Mouse (Mus musculus): ENCODE measurements at regions not wholly inside any gene's neighbourhood (a gene's known extent, or its start where the extent isn't known, plus 50 kb on each side); places are given as distances from the start of the nearest gene placed in this dataset.
A peak's percentile ranks its signal among the peaks of the same experiment; 100 is the strongest.

DNA sequence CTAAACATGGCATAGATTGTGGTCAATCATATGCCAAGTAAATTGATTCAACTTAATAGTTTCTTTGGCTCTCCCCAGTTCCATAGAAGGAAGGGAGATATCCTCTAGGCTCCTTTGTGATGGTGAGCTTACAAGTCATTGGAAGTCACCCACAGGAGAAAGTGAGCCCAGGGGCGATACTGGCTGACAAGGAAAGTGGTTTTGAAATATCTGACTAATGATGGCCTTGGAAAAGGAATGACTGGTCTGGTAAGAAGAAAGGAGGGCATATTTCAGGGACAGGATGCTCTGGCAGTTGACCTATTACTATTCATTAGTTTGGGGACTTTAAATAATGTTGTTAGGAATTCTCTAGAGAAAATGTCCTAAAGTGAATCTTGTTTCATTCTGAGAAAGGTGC, 352.7 kb upstream of the Cdh11 start:
- no peak for DNase-seq (ENCODE audit: low read depth, low spot score)

DNA sequence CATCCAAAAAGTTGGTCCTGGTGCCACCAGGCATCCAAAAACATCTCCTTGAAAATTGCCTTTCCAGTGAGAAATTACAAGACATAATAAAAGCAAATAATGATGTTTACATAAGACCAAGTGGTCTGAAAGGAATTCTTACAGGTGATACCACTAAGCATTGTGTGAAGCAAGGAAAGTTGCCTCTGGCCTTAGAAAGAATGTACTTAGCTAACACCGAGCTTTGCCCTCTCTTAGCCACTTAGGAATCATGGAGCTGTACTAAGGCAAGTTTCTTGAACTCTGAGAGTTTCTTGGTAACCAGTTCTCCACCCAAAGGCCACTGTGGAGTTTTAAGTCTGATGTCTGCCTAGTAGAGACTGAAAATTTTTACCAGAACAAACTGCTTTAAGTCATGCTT, 359.4 kb upstream of the Cdh11 start:
- DNase-seq (ENCODE audit: low read depth, low spot score) = no peak

DNA sequence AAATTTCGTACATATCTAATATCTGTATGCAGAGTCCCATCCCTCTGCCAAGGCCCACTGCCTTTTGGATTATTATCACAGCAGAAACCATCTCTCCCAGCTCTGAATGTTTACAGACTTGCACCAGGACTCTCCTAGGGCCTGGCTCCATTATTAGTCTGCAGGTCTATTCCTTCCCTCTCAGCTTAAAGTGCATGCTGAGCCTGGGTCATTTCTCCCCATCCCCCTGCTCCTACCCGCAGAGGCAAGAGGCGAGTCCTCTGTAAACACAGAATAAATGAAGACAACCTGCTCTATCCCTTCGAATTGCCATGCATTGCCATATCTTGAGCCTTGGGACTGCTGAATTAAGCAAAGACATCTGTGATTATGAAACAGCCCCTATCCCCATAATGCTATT, 362.6 kb upstream of the Cdh11 start:
- DNase-seq (ENCODE audit: low read depth, low spot score) = no peak

DNA sequence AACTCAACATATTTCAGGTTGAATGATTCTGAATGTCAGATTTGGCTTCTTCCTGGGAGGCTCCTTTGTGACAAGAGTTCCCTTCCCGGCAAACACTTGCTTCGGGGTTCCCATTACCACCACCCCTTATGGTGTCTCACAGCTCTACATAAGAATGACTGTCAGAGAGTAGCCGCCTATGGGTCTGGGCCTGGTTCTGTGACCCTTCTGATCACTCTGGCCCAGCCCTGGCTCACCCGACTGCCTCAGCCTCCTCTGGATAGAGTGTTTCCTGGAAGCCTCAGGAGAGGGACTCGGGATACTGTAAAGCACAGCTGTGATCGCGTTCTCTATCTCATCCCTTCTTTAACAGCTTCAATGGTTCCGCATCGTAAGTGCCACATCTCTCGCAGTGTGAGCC, 363.0 kb upstream of the Cdh11 start:
- no peak for DNase-seq (ENCODE audit: low read depth, low spot score)

DNA sequence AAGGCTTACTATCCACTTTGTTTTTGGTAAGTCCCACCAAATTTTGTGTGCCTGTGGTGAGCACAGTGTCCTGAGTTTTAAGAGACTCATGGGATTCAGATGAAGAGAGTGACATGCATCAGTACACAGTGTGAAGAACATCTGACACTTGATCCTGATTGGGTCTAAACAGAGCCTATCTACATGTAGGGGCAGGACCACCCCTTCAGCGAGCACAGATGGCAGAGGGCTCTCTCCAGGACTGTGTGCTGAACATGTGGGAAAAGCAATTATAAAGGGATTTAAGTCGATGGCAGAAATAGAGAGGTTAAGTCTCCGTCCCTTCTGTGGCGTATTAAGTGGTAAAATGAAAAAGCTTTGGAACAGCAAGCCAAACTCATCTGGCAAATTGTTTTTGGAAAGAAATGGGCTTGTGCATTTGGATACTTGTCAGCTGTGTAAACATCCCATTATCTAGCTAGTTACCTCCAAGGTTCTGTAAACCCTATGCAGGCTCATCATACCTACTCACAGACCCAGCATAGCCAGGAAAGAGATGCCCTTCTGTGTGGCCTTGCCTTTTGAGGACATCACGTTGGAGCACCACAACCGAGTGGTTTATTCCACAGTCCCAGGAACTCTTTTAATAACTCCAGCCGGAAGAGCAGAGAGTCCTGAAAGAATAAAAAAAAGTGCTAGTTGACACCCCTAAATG, 381.3 kb upstream of the Cdh11 start:
- DNase-seq (ENCODE audit: low read depth, low spot score) = no peak

DNA sequence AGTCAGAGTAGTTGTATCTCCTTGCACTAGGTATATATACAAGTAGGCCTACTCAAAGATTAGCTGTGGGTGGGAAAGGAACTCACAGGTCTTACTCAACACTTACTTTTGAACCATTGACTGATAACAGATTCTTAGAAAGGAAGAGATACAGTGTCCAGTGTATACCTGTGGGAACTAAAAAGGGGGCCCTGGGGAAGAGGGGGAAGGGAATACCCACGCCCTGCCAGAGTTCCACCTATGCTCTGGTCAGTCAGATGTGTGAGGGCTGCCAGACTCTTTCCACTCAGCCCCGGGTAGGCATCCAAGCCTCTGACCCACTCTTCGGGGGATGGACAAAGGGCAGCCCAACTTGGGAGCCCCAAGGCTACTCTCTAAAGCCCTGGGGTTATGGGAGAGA, 387.9 kb upstream of the Cdh11 start:
- DNase-seq (ENCODE audit: low read depth, low spot score) = no peak

DNA sequence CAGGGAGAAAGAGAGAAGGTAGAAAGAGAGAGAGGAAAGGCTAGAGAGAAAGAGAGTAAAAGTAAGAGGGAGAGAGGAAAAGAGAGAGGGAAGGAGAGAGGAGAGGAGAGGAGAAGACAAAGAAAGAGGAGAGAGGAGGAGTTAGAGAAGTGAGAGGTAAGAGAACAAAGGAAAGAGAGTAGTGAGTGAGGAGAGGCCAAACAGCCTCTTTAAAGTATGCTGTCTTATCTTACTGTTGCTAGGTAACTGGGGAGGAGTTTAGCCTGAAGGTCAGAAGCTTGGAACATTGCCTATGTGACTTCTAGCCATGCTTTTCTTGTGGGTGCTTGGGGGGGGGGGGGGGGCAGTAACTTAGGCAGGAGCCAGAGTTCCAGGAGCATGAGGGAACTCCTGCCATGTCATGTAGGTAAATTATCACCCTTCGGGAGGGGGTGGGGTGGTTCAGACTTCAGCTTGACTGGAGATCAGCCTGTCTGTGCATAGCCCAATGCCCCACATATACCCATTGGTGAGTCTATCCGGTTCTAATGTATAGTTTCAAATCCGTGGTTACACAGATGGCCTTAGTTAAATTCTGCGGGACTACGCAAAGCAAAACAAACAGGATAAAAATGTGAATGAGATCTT, 388.5 kb upstream of the Cdh11 start:
- DNase-seq (ENCODE audit: low read depth, low spot score) = no peak

DNA sequence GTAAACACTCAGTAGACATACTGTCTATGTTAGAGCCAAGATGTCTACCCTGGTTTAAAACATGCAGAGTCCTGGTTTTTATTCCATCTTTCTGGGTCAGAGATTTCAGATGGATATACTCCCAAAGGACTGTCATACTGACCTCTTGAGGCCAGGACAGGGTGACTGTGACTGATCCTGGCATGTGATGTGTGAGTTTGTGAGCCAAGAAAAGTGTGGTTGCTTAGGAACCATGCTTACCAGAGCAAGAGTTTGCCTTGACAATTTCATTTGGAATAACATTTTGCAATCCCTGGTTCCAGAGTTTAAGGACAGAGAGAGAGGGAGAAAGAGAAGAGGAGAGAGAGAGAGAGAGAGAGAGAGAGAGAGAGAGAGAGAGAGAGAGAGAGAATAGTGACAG, 395.2 kb upstream of the Cdh11 start:
- no peak for DNase-seq (ENCODE audit: low read depth, low spot score)

DNA sequence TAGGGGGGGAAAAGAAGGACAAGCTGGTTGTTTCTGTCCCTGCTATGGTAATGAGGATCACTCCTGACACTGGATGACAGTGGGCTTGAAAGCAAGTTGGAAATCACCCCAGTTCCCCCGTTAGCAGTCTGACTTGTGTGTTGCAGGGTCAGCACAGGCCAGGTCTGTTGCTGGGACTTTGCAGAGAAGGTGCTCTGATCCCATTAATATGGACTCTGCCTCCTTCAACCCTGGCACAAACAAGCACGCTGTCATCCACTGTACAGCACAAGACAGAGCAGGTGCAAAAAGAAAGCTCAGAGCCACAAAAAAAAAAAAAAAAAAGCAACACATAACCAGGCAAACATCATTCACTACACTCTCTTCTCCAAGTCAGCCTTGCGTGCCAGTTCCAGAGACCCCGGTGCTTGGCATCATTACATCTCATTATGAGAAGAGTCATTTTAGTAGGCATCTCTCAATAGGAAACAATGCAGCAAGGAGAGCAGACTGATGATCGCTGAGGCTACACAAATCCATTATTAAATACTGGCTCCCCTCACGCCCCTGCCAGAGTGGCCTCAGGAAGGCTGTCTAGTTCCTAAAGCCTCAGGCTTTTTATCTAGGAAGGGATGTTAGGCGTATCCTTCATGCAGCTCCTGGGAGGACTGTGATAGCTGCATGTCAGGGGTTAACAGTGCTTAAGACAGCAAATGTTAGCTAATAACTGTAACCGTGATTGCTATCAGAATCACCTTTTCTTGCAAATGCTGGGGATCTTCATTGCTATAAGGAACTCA, 403.5 kb upstream of the Cdh11 start:
- no peak for DNase-seq (ENCODE audit: low read depth, low spot score)

DNA sequence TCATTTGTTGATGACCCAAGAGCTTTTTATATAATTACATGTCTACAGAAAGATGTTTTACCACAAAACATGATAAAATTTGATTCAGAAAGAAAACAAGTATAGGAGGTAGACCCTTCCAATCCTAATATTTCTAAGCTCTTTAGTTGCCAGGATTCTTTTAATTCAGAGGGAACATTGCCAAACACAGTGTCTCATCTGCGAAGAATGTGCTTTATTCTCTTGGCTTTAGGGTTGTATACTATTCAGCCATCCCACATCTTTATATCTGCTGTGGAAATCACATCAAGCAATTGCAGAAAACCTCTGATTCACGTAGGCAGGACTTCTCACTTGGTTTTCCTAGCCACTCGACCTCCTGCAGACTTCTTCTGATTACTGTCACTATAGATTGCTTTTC, 412.8 kb upstream of the Cdh11 start:
- DNase-seq (ENCODE audit: low read depth, low spot score) = no peak

DNA sequence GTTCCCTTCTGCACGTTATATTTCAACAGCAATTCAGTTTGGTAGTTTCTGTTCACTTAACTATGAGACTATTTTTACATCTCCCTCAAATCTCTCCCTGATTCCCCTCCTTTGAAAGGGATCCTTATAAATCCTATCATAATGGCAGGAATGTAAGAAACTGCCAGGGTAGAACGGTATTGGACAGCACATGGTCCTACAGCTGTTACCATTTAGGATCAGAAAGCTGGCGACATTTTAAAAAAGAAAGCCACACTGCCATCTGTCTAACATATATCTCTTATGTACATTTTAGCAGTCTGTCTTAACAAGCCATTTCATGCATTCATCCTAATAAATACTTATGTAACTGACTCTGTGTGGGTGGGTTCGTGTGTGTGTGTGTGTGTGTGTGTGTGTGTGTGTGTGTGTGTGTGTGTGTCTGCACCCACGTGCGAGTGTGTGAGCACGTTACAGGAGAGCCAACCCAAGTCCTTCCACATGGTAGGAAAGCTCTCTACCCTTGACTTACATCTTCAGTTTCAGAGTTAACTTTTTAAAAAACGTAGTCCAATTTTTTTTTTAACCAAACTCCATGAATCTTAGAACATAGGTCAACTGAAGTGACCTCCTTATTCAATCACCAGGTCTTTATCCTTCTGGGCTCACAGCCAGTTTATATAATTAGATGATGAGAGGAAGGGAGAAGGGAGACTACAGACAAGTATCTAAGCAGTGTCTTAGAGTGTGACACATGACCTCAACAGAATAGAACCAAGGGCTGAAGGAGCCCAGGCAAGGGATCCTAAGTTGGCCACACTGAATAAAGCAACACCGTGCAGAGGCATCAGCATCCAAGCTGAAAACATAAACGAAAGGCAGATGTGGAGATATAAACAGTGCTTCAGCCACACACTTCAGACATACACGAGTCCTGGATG, 414.5 kb upstream of the Cdh11 start:
- peak; percentile 48 for DNase-seq (ENCODE audit: low read depth, low spot score)

DNA sequence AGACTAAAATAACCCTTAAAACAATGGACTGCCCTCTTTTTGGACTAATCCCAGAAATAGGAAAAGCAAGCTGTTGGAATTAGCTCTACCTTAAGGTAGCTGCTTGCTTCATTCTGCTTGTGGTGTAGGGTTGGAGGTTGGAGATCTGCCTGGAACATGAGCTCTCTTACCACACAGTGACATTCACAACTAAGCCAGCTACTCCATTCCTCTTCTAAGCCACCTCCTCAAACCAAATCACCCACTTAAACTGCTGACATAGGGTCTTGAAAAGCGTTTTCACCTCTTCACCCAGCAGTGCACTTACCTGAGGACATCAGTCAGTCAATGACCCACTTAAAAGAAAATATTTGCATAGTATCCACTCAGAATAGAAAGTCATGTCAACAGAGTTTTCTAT, 418.3 kb upstream of the Cdh11 start:
- DNase-seq (ENCODE audit: low read depth, low spot score) = no peak

DNA sequence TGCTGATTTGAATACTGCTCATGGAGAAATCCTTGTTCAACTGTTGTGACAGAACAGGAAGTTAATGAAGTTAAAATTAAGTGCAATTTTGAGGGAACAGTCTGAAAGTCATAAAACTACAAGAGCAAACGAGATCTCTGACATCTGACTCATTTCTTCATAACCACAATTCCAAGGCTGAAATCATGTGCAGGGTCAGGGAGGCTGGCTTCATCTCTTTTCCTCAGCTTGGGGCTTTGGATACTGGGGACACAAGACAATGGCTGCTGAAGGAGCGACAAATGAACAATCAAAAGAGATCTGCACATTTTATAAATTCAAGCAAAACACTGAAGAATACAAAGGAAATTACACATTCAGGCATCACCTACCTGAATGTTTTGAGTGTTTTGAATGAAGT, 429.2 kb upstream of the Cdh11 start:
- no peak for DNase-seq (ENCODE audit: low read depth, low spot score)

DNA sequence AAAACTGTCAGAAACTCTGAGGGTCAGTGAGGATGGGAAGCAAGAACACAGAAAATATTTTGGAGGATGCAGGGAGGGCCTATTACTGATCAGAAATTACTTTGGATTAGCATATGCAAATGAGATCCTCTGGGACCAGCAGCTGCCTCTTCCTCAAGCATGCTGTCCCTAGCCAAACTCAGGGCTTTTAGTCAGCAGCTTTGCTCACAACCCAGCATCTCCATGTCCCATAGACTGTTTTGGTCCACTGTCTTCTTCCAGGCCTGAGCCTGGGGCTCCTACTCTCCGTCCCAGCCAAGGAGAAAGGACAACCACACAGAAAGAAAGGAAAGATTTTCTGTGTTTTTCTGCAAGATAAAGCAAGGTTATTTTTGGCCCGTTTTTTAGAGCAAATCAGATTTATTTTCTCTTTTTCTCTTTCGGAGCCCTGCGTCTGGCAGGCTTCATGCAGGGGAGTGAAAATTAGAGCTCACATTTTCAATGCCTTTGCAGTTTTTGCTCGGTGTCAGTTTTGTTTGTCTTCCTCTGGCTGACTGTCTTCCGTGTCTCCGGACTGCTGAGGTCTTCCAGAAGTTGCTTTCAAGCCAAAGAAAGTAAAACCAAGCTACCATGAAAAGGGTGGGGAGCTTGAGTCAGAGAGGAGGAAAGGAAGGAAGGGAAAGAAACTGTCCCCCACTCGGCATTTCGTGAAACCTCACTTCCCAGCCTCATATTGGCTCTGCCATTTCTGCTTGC, 445.5 kb upstream of the Cdh11 start:
- DNase-seq (ENCODE audit: low read depth, low spot score) = no peak

DNA sequence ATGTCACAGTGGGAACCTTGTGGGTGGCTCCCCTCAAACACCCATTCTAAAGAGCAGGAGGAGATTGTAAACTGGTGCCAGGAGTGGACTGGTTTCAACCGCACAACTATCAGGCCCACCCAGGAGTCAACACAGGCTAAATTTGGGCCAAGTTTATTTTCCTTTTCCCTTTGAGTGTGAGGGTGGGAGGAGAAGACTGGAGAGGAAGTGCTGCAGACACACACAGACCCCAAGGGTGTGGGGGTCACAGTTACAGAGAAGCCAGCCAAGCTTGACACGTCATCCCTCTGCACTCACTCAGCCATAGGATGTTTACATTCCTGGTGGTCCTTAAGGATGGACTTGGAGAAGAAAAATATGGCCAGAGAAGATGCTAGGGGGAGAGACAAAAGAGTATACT, 448.9 kb upstream of the Cdh11 start:
- DNase-seq (ENCODE audit: low read depth, low spot score) = no peak

DNA sequence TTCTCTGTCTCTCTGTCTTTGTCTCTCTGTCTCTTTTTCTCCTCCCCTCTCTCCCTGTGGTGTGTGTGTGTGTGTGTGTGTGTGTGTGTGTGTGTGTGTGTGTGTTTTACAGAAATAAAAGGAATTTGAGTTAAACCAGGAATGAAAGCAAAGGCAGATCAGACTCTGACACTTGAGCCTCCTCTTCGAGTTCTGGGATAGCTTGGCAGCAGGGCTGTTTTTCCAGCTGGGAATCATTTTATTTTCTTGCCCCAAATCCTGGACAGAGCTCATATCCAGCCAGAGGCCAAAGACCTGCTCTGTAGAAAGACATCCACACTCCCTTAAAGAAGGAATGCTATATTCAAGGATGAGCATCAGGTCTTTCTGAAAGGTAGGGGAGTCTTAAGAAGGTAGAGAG, 450.2 kb upstream of the Cdh11 start:
- DNase-seq (ENCODE audit: low read depth, low spot score) = no peak

DNA sequence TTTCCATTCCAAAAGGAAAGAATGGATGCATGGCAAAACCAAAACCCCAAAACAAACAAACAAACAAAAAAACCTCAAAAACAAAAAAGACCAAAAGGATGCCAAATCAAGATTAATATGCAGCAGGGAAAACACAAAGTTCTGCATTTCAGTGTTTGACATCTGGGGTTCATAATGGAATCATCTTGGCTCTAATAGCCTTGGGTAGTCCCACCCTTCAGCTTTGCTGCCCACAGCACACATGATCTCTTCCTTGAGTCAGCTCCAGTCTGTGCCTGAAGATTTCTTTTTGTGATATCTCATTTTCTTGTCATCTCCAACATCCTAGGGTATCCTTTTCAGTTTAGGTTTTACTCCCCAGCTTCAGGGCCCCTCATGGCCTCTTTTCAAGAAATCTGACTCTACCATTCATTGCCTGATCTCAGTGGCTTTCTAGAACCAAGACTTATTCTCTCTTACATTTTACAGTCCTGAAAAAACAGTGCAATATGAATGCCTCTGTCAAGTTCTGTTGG, 453.1 kb upstream of the Cdh11 start:
- DNase-seq (ENCODE audit: low read depth, low spot score) = no peak

DNA sequence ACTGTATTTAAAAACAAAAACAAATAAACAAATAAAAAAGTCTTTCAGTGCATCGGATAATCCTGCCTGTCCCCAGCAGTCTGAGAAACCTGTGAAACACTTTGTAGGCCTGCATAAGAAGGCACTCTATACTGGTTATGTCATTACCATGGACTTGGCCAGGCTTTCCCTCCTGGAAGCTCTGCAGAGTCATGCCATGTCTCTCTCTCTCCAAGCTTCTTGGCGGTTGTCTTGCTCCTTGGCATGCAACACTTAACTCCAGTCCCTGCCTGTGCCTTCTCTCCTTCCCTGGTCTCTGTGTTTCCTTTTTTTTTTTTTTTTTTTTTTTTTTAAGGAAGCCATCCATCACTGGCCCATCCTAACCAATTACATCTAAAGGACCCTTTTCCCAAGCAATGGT, 458.7 kb upstream of the Cdh11 start:
- DNase-seq (ENCODE audit: low read depth, low spot score) = no peak

DNA sequence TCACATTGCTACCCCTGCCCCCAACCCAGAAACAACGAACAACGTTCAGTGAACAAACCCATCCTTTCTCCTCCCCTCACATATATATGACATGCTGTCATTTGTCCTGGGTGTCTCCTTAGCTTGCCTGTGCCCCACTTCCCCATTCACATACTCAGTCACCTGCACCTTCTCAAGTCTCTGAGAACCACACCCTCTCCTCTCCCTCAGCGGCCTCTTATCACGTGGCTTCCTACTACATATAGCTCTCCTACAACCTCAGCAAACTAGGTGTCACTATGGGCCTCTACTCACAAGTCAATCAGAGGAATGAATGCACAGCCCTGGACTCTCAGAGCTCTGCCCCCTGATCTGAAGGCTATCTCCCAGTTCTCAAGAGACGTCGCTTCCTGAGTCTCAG, 459.2 kb upstream of the Cdh11 start:
- no peak for DNase-seq (ENCODE audit: low read depth, low spot score)

DNA sequence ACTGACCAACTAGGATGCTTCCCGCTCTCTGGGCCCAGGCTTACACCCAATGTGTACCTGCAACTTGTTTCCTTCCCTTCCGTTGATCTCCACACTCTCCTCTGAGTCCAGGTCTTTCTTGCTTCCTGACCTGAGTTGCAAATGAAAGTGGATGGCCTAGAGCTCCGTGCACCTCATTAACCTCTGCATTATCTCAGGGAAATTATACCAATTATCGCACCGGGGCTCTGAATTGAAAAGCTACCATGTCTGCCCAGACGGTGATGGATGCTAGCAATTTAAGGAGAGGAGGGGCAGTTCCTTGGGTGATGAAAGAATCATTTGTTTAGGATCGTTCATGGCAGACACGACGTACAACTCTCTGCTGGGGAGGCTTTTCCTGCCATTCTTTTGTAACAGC, 460.4 kb upstream of the Cdh11 start:
- no peak for DNase-seq (ENCODE audit: low read depth, low spot score)

DNA sequence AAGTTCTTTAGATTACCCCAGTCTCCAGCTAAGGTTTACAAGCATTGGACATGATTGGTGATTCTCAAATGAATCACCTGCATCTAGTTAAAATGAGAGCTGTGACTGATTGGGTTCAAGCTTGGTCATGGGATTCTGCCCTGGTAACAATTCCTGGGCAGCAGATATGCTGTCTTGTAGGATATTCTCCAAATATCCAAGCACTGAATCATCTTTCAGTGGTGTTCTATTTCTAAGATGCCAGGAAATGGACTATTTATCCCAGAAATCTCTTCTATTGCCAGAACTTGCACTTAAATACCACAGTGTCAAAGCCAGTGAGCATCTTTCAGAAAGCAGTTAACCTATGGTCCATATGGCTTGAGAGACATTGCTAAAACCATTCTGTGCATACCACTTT, 475.8 kb upstream of the Cdh11 start:
- DNase-seq (ENCODE audit: low read depth, low spot score) = no peak

Data from forelimb bud, embryonic 11.5 days (tissue).